Mouse (Mus musculus): ENCODE data around the gene Samm50.

Samm50 gene

DNA sequence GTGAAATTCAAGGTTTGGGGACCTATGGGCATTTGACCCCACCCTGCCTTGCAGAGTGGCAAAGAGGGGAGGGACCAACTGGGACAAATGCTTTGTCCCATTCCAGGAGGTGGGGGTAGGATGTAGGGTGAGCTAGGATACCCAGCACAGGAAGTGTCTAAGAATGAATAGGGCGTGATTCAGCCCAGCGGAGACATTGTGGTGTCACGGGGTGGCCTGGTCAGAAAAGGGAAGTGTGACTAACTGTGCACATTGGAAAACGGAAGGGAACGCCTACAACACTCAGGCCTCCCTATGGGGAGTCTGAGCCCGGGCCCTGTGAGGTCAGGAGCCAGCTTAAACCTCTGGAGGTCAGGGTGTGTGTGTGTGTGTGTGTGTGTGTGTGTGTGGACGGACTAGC is 43.6 kb downstream of the Samm50 start:
- DNase-seq (ENCODE audit: extremely low spot score, low spot score): no peak

DNA sequence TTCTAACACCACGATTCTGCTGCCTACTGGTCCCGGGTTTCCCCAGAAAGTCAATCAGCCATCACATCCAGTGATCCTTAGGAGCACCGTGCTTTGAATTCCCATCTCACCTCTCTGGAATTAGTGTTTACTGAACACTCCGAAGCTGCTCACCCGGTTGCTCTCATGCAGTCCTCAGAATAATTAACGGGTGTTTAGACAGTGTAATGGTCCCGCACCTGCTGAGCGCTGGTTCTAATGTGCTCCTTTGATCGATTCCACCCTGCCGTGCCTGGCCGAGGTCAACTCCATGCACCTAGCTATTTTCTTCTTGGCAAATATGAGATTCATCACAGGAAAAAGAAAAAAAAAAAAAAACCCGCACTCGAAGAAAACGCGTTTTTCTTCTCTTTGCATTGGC is 46.5 kb downstream of the Samm50 start:
- DNase-seq (ENCODE audit: extremely low spot score, low spot score): no peak

DNA sequence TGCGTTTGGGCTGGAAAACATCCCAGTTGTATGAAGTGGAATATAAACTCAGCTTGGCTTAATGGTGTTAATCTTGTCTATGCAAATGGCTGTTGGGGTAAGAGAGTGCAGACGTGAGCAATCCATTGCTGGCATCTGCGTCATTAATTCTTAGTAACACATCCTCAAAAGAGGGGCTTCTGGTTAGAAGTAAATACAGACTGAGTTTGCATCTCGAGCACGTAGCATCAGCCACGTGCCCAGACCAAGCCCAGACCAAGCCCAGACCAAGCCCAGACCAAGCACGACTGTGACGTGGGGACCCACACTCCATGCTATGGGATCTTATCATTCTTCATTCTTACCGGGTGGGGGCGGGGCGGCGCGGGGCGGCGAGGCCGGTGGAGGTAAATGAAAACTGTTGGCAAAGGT is 47.0 kb downstream of the Samm50 start:
- no peak for DNase-seq (ENCODE audit: extremely low spot score, low spot score)

DNA sequence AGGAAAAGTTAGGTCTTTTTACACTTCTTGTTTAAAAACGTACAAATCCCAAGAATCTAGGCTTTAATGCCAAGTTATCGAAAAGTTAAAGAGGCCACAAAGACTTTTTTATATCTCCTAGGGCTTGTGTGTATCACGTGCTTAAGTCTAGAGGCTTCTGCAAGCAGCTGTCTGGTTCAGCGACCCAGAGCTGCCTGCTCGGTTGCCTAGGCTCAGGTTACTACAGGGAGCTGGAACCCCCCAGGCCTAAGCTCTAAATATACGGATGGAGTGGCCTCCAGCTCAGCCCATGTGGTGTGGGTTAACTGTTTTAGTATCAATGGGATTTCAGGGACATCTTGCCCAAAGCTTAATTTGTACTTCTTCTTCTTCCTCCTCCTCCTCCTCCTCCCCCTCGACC is 49.5 kb downstream of the Samm50 start:
- DNase-seq (ENCODE audit: extremely low spot score, low spot score): no peak

DNA sequence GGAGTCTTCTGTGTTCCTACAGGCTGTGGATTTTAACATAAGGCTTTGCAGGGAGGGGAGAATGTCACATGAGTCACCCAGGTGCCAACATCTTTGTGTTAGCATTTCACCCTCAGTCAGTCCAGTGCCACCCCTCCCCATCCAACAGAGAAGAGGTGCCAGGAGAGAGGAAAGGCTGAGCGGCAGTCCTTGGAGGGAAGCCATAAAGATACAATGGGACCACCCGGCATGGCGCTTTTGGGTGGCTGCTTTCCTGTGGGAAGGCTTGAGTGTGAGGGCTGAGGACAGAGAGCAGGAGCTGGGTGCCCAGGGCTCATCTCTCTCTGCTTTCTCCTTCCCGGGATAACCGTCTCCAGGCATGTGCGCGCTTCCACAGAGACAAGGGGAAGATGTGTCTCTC is 53.1 kb downstream of the Samm50 start:
- DNase-seq (ENCODE audit: extremely low spot score, low spot score): no peak

DNA sequence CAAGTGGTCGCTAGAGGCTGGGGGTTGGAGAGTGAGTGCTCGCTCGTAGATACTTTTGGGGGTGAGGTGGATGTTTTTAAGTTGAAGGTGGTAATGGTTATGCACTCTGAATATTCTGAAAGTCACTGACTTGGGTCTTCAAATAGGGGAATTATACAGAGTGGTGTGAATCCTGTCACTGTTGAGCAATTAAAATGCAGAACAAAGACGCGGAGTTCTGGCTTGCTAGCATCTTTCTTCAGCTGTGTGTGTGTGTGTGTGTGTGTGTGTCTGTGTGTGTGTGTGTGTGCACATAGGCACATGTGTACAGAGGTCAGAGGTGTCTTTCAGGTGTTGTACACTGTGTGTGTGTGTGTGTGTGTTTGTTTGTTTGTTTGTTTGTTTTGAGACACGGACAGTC is 54.2 kb downstream of the Samm50 start:
- no peak for DNase-seq (ENCODE audit: extremely low spot score, low spot score)

DNA sequence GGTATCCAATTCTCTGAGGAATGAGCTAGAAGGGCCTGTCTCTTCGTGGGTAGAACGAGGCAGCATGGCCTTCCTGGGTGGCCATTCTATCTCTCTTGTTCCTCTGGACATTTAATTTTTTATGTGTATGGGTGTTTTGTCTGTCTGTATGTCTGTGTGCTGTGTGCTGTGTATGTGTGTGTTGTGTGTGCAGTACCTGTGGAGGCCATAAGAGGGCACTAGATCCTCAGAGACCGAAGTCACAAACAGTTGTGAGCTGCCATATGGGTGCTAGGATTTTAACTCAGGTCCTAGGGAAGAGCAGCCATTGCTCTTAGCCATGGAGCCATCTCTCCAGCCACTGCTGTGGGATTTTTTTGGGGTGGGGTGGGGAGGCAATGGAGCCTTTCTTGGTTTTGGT is 55.3 kb downstream of the Samm50 start:
- no peak for DNase-seq (ENCODE audit: extremely low spot score, low spot score)

DNA sequence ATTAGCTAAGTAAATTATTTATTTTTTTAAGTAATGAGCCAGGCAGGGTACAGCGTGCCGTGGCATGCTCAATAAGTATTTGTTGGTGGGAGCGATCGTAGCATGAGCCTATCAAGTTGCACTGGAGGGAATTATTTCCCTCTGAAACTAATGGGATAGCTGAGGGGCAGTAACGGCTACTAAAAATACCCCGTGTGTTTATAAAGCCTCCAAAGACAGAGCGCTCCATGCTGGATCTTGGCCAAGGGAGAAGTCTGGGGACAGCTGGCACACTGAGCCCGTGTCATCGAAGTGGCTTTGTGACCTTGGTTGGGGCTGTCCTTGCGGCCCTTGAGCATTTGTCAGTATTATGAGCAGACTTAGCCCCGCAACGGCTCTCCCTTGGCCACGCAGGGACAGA is 59.2 kb downstream of the Samm50 start:
- DNase-seq (ENCODE audit: extremely low spot score, low spot score): no peak

DNA sequence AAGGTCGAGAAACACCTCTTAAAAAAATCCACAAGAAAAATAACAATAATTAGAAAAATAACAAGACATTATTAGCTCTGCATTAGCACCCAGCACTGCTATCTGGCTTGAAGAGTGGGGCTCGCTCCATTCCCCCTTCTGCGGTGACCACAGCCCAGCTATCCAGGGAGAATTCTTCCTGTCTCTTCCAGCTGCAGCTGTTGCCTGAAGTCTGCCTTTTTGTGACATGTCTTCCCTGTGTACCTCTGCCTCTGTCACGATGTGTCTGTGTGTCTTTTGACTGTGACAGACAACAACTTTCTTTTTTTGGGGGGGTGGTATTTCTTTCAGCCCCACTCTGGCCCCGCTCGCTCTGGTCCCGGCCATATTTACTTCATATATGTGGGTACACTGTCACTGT is 60.6 kb downstream of the Samm50 start:
- DNase-seq (ENCODE audit: extremely low spot score, low spot score): no peak

DNA sequence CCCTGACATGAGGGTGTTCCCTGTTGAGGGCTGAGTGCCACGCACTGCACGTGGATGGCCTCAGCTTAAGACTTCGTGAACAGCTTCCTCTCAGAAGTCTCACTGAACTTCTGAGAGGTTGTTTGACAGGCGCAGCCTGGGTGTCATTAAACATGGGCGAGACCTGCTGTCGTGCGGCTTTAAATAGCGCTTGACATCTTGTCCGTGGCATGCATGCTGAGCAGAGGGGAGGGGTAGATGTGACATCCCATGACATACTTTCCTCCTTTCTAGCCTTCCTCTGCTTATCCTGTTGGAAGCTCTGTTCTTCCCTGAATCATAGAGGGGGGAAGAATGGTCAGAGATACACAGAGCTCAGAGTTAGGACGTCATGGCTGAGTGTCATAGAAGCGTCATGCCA is 61.7 kb downstream of the Samm50 start:
- no peak for DNase-seq (ENCODE audit: extremely low spot score, low spot score)

DNA sequence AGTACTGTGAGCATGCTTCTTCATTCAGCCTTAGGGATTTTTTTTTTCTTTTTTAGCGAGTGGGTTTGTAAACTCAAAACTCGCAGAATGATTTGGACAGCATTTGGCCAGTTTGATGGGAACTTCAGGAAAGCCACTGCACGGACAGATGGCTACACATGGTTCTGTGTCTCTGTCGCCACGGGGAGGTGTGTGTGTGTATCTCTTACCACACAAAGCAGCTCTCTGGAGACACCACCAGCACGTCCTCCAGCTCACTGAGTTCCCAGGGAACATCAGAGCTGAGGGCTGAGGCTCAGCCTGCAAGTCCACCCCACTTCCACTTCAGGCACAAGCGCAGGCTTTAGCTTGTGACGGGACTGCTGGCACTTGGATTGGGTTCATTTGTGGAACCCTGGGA is 62.3 kb downstream of the Samm50 start:
- DNase-seq (ENCODE audit: extremely low spot score, low spot score): no peak

DNA sequence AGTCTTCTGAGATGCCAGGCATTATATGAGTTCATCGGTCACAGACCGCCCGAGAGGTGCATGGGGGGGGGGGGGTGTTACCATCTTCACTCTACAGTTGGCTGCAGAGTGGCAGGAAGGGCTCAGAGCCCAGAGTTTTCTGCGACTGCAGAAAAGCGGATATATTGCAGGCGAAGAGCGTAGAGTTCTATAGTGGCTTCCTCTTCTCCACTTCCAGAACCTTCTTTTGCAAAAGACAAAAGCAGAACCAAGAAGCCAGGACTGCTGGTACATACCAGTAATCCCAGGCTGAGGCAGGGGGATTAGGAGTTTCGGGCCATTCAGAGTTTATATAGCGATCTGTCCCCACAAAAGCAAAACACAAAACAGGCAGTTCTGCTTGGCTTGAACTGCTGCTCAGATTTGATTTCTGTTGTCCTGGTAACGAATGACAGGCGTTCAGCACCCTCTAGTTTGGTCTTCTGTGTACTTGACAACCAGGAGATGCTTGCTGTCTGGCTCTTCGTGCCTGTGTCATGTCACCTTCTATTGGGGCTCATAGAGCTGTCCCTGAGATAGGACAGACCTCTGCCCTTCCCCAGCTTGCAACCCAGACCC is 64.3 kb downstream of the Samm50 start:
- no peak for DNase-seq (ENCODE audit: extremely low spot score, low spot score)

DNA sequence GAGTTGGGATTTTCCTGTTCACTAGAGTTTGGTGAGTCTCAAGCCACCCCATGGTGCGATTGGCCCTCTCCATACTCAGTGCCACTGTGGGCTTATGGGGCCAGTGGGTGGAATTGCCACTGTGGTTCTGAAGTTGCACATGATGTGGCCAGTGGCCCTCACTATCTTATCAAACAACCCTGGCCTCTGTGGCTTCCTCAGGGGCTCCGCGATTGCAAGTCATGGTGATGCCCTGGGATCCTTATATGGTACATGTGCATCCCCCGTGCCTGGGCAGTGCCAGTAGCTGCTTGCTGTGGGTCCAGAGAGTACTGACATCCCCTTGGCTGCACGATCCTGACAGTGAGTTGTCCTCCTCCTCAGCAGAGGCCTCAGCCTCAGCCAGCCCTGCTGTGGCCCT is 64.8 kb downstream of the Samm50 start:
- DNase-seq (ENCODE audit: extremely low spot score, low spot score): no peak

DNA sequence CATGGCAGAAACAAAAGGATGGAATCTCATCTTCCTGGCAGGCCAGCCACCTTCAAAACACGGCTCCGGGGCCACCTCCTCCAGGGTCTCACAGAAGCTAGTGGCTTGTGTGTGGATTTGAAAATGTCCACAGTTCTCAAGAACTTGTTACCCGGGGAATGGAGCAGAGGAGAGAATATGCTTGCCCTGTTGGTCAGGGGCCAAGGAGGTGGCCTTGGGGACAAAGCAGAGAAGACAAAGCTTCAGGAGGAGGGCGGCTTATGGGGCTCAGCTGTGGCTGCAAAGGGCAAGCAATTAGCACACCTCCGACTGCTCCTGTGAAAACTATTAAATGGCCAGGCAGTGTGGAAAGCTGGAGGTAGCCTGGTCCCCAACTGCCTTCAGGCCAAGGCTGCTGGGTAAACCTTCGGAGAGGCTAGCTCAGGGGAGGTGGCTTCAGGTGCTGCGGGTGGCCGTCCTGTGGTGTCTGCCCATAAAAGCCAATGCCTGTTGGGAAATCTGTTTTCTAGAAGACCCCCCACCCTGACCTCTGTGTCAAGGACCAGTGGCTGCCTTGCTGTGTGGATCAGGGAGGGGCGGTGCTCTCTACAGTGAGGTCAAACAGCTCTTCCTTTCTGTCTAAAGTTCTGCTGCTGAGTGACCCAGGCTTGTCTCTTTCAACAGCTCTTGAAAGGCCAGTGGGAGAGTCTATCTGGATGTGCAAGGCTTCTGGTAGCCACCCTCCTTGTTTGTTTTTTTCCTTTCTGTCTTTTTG is 66.7 kb downstream of the Samm50 start:
- no peak for DNase-seq (ENCODE audit: extremely low spot score, low spot score)

DNA sequence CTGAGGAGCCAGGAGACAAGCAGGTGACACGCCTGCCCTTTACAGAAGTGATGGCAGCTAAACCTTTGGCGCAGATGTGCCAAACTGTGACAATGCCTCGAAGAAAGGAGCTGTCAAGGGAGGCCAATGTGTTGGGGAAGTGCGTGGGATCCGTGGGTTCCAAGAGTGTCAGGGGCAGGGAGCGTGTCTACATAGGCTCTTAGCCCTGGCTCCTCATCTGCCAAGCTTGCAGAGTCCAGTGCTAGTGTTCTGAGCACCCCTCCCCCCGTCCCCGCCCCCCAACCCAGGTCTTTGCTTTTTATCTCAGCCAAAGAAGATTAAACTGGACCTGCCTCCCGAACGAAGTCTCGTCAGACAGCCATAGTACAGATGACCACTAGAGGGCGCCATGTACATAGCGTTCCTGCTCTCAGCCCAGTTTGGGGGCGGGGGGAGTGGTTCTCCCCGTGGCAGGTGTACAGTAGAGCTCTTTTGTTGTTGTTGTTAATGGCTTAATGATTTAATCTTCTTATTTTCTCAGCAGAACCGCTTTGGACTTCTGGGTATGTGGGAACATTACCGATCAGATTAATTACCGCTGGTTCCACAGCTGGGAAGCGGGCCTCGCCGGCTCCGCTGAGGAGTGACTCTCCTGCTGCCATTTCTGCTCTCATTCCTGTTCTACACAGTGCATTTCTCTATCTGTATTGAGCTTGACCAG is 68.2 kb downstream of the Samm50 start:
- DNase-seq (ENCODE audit: extremely low spot score, low spot score): peak; percentile 81

DNA sequence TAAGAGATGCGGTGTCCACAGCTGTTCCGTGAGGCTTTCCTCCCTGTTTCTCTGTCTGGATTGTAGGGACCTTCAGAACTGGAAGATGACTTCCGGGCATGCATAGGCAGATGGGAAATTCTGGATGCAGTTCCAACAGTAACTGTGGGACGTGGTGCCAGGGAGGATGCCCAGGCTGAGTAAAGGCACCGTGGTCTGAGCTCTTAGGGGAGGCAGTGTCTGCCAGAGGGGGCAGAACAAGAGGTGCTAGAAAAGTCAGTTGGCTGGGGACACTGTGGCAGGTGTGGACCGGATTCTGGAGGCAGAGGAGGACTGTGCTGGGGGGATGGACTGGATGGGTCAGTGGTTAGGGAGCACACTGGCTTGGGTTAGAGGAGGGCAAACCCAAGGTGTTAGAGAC is 70.6 kb downstream of the Samm50 start:
- no peak for DNase-seq (ENCODE audit: extremely low spot score, low spot score)

DNA sequence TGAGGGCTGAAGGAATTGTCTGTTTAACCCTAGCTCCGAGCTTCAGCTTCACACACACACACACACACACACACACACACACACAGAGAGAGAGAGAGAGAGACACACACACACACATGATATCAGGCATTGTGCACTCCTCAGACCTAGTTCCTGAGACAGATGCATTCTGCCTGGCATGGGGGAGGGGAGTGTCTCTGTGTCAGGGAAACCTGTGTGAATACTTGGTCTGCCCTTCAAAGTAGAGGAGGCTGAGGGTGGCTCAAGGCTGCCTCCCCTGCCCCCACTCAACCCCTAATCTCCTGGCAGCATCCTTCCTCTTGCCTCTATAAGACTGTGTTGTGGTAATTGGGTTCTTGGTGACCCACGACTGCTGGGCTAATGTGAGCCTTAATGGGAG is 71.5 kb downstream of the Samm50 start:
- DNase-seq (ENCODE audit: extremely low spot score, low spot score): no peak

DNA sequence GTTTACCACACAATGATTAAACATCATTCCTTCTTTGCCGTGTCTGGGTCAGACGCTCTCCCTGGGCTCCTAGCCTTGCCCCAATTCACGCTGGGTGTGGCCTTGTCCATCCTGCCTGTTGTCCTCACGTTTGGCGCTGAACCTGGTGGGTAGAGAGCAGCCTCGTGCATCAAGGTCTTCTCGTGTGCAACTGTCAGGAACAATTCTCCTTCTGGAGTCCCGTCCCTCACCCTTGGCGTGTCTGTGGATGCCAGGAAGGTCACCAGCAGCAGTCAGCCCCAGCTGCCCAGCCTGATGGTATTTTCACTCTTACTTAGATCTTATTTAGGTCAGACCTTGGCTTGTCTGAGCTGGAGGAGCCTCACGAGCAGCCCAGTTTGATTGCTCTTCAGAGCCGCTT is 73.1 kb downstream of the Samm50 start:
- no peak for DNase-seq (ENCODE audit: extremely low spot score, low spot score)

DNA sequence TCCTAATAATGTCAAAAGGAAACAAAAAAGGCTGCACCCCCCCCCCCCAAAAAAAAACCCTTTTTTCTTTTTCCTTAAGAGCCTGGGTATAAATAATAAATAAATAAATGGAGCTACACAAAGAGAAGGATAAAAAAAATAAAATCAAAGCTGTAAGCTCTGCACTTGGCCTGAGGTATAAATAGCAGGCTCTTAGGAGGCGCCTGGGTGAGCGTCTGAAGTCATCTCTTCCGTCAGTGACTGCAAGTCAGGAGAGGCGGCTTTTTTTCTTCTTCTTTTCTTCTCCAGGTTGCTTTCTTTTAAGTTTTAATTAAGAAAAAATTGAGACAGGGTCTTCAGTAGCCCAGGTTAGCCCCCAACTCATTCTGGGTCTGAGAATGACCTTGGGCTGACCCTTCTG is 74.2 kb downstream of the Samm50 start:
- no peak for DNase-seq (ENCODE audit: extremely low spot score, low spot score)

Measured in neural tube, embryonic 10.5 days (tissue).